Mouse (Mus musculus): ENCODE measurements around the gene Calb2. TPM values are rescaled to one million over a fixed set of nuclear protein-coding genes. Genes with fewer than 3 reads are reported as not detected.

Calb2 gene
- polyA plus RNA-seq, 1 experiment from 2014 or later = 7.2 TPM

DNA sequence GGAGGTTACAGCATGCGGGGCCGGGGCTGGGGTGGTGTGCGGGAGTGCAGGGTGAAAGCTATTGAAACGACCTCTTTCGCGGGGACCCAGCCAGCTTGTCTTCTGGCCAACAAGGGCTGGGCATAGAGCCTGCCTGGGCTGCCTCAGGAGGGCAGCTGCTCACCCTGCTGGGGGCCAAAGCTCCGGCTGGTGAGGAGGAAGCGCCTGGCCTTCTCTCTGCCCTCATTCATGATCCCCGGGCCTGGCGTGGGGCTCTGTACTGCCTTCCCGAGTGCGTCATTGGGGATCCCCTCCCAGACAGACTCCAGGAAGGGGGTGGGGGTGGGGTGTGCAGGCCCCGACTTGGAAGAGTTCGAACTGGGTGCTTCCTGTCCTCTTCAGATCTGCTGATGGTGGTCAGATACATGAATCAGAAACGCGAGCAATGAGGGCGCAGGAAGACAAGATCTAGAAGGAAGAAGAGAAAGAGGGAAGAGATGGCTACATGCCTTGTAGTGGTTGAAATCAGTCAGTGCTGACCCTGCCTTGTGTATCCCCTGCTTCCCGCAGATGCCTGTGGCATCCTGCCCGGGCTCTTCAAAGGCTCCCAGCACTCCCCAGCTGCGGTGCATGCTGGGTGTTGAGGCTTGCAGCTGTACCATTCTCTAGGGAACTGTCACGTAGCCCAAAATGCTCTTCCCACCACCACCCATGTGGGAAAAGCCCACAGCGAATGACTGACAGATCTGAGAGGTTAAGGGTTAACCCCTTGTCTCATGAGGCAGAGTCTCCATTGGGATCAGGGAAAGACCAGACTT is 9.5 kb upstream of the Calb2 start:
- peaks cover 13% of the 10 kb centered on the region for H3K4me1 ChIP-seq
- peak overlapping the region; percentile 31; the same call in 1 of the 2 replicates for H3K9ac ChIP-seq (replicated peaks)
- ATAC-seq (ENCODE audit: low FRiP score, low read depth) = no peak
- no peak overlapping the region for H3K27ac ChIP-seq (replicated peaks)
- H3K4me2 ChIP-seq (replicated peaks) = 0 out of 2 replicates have a peak overlapping the region, but pooled peaks have one; percentile 2
- H3K36me3 ChIP-seq = no peaks in the 10 kb centered on the region
- H3K4me3 ChIP-seq = no peak overlapping the region
- H3K9me3 ChIP-seq = no peaks in the 10 kb centered on the region
- no peaks in the 10 kb centered on the region for H3K27me3 ChIP-seq
- 36% methylated on average over 22 of the region's 22 CpGs for WGBS

DNA sequence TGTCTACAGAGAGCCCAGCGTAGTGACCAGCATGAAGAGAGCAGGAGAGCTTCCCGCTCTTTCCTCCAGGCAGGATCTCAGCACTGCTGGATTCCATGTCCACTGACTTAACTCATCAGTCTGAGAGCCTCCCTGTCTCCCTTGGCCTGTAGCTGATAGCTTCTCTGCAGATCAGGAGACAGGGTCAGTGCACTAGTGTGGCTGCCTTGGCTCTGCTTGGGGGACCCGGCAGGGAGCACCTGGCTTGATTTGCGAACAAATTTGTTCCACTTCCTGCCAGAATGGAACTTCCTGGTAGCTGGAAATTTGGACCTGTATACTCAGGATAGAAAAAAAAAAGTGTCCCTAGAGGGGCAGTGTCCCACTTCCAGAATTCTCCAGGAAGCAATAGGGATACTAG is 6.8 kb upstream of the Calb2 start:
- Histone ChIP-seq H3K9me3 (no peaks in the 10 kb centered on the region), H3K27ac (replicated peaks) (no peak overlapping the region), H3K27me3 (peaks cover 8% of the 10 kb centered on the region), H3K9ac (replicated peaks) (no peak overlapping the region), H3K4me2 (replicated peaks) (no peak overlapping the region), H3K4me1 (peaks cover 11% of the 10 kb centered on the region), H3K36me3 (no peaks in the 10 kb centered on the region), H3K4me3 (no peak overlapping the region)
- no peak for ATAC-seq (ENCODE audit: low FRiP score, low read depth)
- WGBS = 94% methylated on average over 4 of the region's 4 CpGs

DNA sequence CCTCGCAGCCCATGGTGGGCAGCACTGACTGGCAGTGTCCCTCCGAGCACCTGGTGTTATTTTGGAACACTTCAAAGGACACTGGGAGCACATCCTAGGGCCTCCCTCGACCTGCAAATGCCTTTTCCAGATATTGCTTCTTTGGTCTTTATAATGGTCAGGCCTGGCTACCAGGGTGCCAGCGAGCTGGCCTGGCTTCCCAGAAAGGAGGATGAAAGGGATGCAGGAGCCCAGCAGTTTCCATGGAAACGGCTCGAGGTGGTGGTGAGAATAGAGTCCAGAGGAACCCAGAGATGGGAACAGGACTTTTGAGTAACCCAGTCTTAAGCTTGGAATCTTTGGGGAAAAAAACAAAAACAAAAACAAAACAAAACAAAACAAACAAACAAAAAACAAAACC is 4.2 kb upstream of the Calb2 start:
- H3K4me3 ChIP-seq = no peak overlapping the region
- peaks cover 34% of the 10 kb centered on the region for H3K27me3 ChIP-seq
- no peaks in the 10 kb centered on the region for H3K36me3 ChIP-seq
- peaks cover 9% of the 10 kb centered on the region; the same call in 1 of the 2 replicates for H3K4me1 ChIP-seq
- H3K27ac ChIP-seq (replicated peaks) = no peak overlapping the region
- no peak overlapping the region for H3K9ac ChIP-seq (replicated peaks)
- no peaks in the 10 kb centered on the region for H3K9me3 ChIP-seq
- ATAC-seq (ENCODE audit: low FRiP score, low read depth) = no peak
- H3K4me2 ChIP-seq (replicated peaks) = no peak overlapping the region
- WGBS = 41% methylated on average over 6 of the region's 6 CpGs

DNA sequence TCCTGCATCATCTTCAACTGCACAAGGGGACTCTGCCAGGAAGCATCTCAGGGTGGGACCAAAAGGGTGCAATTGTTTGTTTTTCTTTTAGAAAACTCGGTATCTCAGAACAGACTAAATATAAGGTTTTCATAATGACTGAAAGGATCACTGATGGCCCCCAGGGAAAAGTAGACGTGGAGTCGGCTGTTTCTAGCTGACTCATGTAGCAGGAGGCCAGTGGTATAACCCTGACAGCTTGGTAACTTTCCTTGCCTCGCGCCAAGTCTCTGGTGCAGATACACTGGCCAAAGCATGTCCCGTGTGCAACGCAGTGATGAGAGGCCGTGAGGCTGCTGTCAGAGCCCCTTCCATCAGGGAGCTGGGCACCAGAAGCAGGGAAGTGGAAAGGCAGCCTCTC is 1.7 kb downstream of the Calb2 start:
- no peak overlapping the region for H3K27ac ChIP-seq (replicated peaks)
- no peaks in the 10 kb centered on the region for H3K36me3 ChIP-seq
- H3K9ac ChIP-seq (replicated peaks) = no peak overlapping the region
- 81% methylated on average over 8 of the region's 8 CpGs for WGBS
- H3K4me2 ChIP-seq (replicated peaks) = no peak overlapping the region
- H3K27me3 ChIP-seq = peaks cover 39% of the 10 kb centered on the region
- no peak for ATAC-seq (ENCODE audit: low FRiP score, low read depth)
- no peak overlapping the region for H3K4me3 ChIP-seq
- H3K4me1 ChIP-seq = 0 out of 2 replicates have a peak, but pooled peaks cover 6% of the 10 kb centered on the region
- no peaks in the 10 kb centered on the region for H3K9me3 ChIP-seq

DNA sequence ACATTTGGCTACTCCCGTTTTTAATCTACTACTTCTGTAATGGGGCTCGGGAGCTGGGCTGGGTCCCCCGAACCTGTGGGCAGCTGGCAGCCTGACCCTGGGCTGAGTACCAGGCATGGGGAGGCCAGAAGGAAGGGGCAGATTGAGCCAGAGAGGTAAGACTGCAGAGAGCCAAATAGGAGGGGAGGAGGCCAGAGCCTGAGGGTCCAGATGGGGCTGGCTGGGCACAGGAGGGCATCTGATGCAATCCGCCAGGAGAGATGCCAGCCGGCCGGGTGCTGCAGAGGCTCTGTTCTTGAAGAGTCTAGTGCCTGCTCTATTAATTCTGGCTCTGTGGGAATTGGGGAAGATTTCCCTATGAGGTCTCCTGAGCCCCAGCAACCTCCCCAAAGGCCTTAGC is 6.0 kb downstream of the Calb2 start:
- ATAC-seq (ENCODE audit: low FRiP score, low read depth) = no peak
- Histone ChIP-seq H3K9ac (replicated peaks) (no peak overlapping the region), H3K4me2 (replicated peaks) (no peak overlapping the region), H3K27me3 (0 out of 2 replicates have a peak, but pooled peaks cover 6% of the 10 kb centered on the region), H3K27ac (replicated peaks) (no peak overlapping the region), H3K36me3 (no peaks in the 10 kb centered on the region), H3K9me3 (no peaks in the 10 kb centered on the region), H3K4me3 (no peak overlapping the region), H3K4me1 (no peaks in the 10 kb centered on the region)
- 85% methylated on average over 6 of the region's 6 CpGs for WGBS

DNA sequence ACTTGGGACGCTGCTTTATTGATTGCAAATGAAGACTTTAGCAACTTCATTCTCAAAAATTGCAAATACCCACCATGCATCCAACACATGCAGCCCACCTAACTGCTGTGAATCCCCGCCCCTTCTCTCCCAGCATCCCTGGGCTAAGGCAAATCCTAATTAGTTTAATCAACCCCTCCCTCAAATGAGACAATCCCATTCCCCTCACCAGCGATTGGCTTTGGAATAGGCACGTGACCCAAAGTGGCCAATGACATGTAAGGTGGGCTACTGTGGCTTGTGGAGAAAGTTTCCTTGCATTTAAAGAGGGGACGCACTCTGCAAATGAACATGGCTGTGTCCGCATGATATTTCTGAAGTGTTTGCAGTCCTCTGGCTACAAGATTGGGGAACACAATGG is 15.1 kb downstream of the Calb2 start:
- no peak overlapping the region for H3K4me2 ChIP-seq (replicated peaks)
- H3K36me3 ChIP-seq = no peaks in the 10 kb centered on the region
- H3K27me3 ChIP-seq = no peaks in the 10 kb centered on the region
- no peak for ATAC-seq (ENCODE audit: low FRiP score, low read depth)
- H3K9ac ChIP-seq (replicated peaks) = no peak overlapping the region
- no peak overlapping the region for H3K4me3 ChIP-seq
- WGBS = 75% methylated on average over 6 of the region's 6 CpGs
- no peaks in the 10 kb centered on the region for H3K4me1 ChIP-seq
- no peaks in the 10 kb centered on the region for H3K9me3 ChIP-seq
- no peak overlapping the region for H3K27ac ChIP-seq (replicated peaks)

DNA sequence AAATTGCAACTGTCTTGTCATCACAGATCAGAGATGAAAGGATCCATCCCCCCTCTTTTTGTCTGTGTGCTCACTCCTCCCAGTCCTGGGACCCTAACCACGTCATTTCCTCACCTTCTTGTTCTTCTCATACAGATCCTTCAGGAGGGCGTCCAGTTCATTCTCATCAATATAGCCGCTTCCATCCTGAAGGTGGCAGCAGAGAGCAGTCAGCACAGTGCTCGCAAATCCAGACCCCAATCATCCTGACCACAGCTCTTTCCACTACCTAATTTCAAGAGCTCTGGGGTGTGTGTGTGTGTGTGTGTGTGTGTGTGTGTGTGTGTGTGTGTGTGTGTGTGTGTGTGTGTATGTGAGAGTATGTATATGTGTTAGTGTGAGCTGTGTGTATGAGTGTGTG is 22.5 kb downstream of the Calb2 start:
- Histone ChIP-seq H3K27me3 (peaks cover 4% of the 10 kb centered on the region; the same call in 1 of the 2 replicates), H3K4me3 (no peak overlapping the region), H3K9ac (replicated peaks) (no peak overlapping the region), H3K9me3 (no peaks in the 10 kb centered on the region), H3K4me1 (no peaks in the 10 kb centered on the region), H3K36me3 (no peaks in the 10 kb centered on the region), H3K27ac (replicated peaks) (no peak overlapping the region), H3K4me2 (replicated peaks) (no peak overlapping the region)
- WGBS = 0% methylated on average over 4 of the region's 4 CpGs
- ATAC-seq (ENCODE audit: low FRiP score, low read depth) = no peak

DNA sequence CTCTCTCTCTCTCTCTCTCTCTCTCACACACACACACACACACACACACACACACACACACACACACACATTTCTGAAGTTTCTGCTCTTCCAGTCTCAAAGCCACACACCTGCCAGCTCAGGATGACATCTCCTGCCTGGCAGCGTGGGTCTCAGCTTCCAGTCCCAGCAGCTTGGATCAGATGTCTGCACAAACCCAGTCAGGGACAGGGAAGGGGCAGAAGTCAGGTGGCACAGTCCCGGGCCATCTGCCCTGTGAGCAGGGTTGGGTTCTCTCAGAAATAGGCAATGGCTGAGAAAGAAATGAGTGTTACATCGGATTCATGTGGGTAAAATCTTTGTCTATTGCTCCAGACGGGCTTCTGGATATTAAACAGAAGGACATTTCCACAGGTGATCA is 27.2 kb downstream of the Calb2 start:
- 72% methylated on average over 4 of the region's 4 CpGs for WGBS
- Histone ChIP-seq H3K9ac (replicated peaks) (no peak overlapping the region), H3K27me3 (peaks cover 4% of the 10 kb centered on the region; the same call in 1 of the 2 replicates), H3K9me3 (no peaks in the 10 kb centered on the region), H3K36me3 (no peaks in the 10 kb centered on the region), H3K27ac (replicated peaks) (no peak overlapping the region), H3K4me2 (replicated peaks) (no peak overlapping the region), H3K4me3 (no peak overlapping the region), H3K4me1 (no peaks in the 10 kb centered on the region)
- no peak for ATAC-seq (ENCODE audit: low FRiP score, low read depth)

DNA sequence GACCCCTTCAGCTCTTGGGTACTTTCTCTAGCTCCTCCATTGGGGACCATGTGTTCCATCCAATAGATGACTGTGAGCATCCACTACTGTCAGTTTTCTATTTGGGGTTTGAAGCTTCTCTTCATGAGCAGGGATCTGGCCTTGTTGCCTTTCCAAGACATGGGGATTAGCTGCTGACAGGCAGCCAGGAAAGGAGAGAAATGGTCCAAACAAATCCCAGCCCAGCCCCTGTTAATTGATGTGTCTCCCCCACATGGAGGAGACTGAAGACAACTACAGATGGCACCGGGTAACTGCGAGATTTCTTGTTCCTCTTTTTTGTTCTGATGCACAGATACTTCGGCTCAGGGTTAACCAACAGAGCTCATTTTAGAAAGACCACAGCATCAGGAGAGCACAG is 27.9 kb downstream of the Calb2 start:
- Histone ChIP-seq H3K36me3 (no peaks in the 10 kb centered on the region), H3K4me1 (no peaks in the 10 kb centered on the region), H3K4me2 (replicated peaks) (no peak overlapping the region), H3K9ac (replicated peaks) (no peak overlapping the region), H3K27ac (replicated peaks) (no peak overlapping the region), H3K4me3 (no peak overlapping the region), H3K27me3 (peaks cover 4% of the 10 kb centered on the region; the same call in 1 of the 2 replicates), H3K9me3 (no peaks in the 10 kb centered on the region)
- WGBS = 73% methylated on average over 3 of the region's 3 CpGs
- ATAC-seq (ENCODE audit: low FRiP score, low read depth) = no peak

DNA sequence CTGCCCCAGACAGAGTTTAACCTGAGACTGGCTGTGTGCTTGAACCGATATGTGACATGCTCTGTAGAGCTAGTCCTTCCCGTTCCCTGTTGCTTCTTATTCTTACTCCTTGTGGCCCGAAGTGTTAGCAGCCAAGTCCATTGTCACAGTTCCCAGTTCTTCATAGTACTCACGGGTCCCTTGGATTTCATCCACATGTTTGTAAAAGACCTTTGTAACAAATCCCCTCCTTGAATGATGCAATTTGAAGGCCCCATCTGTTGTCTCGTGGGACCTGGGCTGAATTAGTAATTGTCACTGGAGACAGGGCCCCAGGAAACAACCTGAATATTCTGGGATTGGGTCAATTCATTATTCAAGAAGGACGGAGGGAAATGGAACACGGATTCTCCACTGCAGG is 32.5 kb downstream of the Calb2 start:
- Histone ChIP-seq H3K9me3 (no peaks in the 10 kb centered on the region), H3K4me1 (no peaks in the 10 kb centered on the region), H3K9ac (replicated peaks) (no peak overlapping the region), H3K4me3 (no peak overlapping the region), H3K27ac (replicated peaks) (no peak overlapping the region), H3K27me3 (no peaks in the 10 kb centered on the region), H3K36me3 (no peaks in the 10 kb centered on the region), H3K4me2 (replicated peaks) (no peak overlapping the region)
- no peak for ATAC-seq (ENCODE audit: low FRiP score, low read depth)
- 70% methylated on average over 7 of the region's 7 CpGs for WGBS

DNA sequence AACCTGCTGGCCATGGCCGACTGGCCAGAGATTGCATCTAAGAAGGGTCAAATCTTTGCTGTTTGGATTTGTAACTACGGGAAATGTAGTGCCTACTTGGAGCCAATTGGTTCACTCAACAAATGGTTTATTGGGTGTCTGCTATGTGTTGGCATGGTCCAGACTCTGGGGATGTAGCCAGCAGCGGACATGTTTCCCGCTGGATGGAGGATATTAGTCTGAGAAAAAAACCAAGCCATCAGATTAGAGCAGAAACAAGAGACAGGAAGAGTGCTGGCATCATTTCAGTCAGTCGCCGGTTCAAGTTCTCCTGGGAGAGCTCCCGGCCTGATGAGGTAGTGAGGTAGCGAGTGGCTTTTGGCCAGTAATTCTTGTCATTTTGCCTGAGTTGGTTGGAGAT is 33.8 kb downstream of the Calb2 start:
- Histone ChIP-seq H3K27ac (replicated peaks) (no peak overlapping the region), H3K36me3 (no peaks in the 10 kb centered on the region), H3K4me1 (no peaks in the 10 kb centered on the region), H3K4me2 (replicated peaks) (no peak overlapping the region), H3K9ac (replicated peaks) (no peak overlapping the region), H3K4me3 (no peak overlapping the region), H3K9me3 (no peaks in the 10 kb centered on the region), H3K27me3 (no peaks in the 10 kb centered on the region)
- no peak for ATAC-seq (ENCODE audit: low FRiP score, low read depth)
- WGBS = 94% methylated on average over 8 of the region's 8 CpGs

DNA sequence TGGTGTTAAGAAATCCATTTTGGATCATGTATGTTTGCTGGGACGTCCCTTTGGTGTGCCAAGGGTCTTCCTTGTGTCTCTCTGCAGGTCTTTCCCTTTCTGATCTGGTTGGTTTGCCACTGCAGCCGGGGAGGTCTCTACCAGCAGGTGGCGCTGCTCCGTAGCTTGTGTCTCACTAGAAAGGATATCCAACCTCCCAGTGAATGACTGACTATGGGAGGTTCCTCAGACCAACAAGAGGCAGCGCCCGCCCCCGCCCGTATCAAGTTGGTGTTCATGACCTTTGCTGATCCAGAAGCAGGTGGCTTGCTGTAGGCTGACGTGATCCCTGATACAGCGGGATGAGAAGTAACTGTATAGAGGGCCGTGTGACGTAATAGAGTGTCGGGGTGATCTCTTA is 37.5 kb downstream of the Calb2 start:
- H3K27me3 ChIP-seq = peaks cover 3% of the 10 kb centered on the region; the same call in 1 of the 2 replicates
- no peaks in the 10 kb centered on the region for H3K9me3 ChIP-seq
- no peak overlapping the region for H3K27ac ChIP-seq (replicated peaks)
- H3K36me3 ChIP-seq = no peaks in the 10 kb centered on the region
- no peak overlapping the region for H3K9ac ChIP-seq (replicated peaks)
- no peak overlapping the region for H3K4me3 ChIP-seq
- 0 out of 2 replicates have a peak overlapping the region, but pooled peaks have one; percentile 17 for H3K4me2 ChIP-seq (replicated peaks)
- WGBS = 27% methylated on average over 13 of the region's 13 CpGs
- no peaks in the 10 kb centered on the region for H3K4me1 ChIP-seq
- no peak for ATAC-seq (ENCODE audit: low FRiP score, low read depth)

Measured in midbrain, embryonic 12.5 days (tissue).